Mouse (Mus musculus) small intestine, adult 2 months (tissue): ENCODE measurements at regions not wholly inside any gene's neighbourhood (a gene's known extent, or its start where the extent isn't known, plus 50 kb on each side); places are given as distances from the start of the nearest gene placed in this dataset.

Source experiments
- CTCF ChIP-seq: fragments of 200-500 bp; IDR thresholded peaks from 2 replicates; pipeline ENCODE4 v1.5.1; 2012; ENCODE audit warnings: low read depth, mild to moderate bottlenecking, control low read depth, inconsistent platforms, low read length, moderate library complexity, mixed read lengths; ENCODE audit not compliant: insufficient replicate concordance, insufficient read length; ENCODE audit errors: extremely low read depth
- POLR2A ChIP-seq: fragments of 200-500 bp; IDR thresholded peaks from 2 replicates; pipeline ENCODE4 v1.6.1; 2012; ENCODE audit warnings: low read depth, mild to moderate bottlenecking, control low read depth, inconsistent platforms, low read length, moderate library complexity

GRCm38 (mm10) chr3:101704326-101704725 is 99.8 kb upstream of the Atp1a1 start:
- TF ChIP-seq CTCF (no peak), POLR2A (no peak)
